Mouse (Mus musculus) cortical plate, adult 2 months (tissue): ENCODE measurements around the gene Best1. TPM values are rescaled to one million over a fixed set of nuclear protein-coding genes. Genes with fewer than 3 reads are reported as not detected.
A peak's percentile ranks its signal among the peaks of the same experiment; 100 is the strongest.

Experiments
- H3K27ac ChIP-seq: fragments of 200-500 bp; 2 replicates; pipeline ENCODE4 v1.5.1; 2012; ENCODE audit warnings: low read length, control low read depth, inconsistent platforms; ENCODE audit not compliant: insufficient read depth
- H3K4me1 ChIP-seq: fragments of 200-500 bp; 2 replicates; pipeline ENCODE4 v1.6.1; 2011; ENCODE audit warnings: low read length; ENCODE audit not compliant: control insufficient read depth, insufficient read depth
- H3K4me3 ChIP-seq: fragments of 200-500 bp; 2 replicates; pipeline ENCODE4 v1.5.1; 2011; ENCODE audit warnings: mild to moderate bottlenecking, low read length, control low read depth; ENCODE audit not compliant: insufficient read depth
- CTCF ChIP-seq: fragments of 200-500 bp; IDR thresholded peaks from 2 replicates; pipeline ENCODE4 v1.5.1; 2011; ENCODE audit warnings: mild to moderate bottlenecking, control low read depth, low read length; ENCODE audit not compliant: insufficient read depth; ENCODE audit errors: extremely low read depth
- POLR2A ChIP-seq: fragments of 200-500 bp; IDR thresholded peaks from 2 replicates; pipeline ENCODE4 v1.6.1; 2011; ENCODE audit warnings: mild to moderate bottlenecking, low read length, control low read depth; ENCODE audit not compliant: insufficient read depth; ENCODE audit errors: extremely low read depth
- polyA plus RNA-seq: library from polyadenylated mRNA; depleted of rRNA; stranded (reverse); fragments of >200 nt; gene quantifications from 2 replicates; pipeline ENCODE4 v1.2.3, GENCODE M21; 2012

Best1 gene
- polyA plus RNA-seq, 1 experiment, result 0.98 TPM

DNA sequence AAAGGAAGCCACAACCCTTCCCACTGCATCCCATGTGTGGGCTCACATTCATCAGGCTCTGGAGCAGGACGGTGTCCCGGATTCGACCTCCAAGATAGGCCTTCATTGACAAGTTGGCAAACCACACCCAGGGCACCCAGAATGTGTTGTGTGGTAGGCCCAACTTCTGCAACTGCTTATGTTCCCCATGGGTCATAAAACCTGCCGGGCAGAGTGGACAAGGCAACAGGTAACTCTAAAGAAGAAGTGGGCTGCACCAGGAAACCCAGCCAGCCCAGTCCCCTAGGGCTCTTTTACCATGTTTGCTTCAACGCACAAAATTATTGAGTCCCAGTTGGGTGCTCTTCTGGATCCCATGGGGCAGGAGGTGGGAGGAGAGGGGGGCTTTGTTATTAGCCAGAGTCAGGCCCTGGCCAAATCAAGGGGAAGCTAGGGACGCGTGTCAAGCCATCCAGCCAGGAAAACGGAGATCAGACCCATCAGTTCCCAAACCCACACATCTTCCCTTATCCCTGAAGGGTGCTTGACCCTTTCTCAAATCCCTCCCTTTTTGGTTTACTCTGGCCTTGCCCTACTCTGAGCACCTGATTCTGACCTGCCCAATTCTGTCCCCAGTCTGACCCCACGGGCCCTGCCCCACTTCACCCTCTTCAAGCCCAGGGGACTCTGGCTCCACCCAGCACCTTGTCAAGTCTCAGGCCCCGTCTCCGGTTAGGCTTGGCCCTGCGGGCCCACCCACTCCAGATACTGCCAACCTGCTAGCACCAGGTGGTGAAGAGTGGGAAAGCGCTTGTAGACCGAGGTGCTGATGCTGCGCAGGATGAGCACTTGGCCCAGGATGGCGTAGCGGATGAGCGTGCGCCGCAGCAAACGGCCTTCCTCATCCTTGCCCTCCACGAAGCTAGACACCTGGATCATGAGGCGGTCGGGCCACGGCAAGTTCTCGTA lies 9.1 kb downstream of the Best1 start:
- TF ChIP-seq CTCF (no peak), POLR2A (no peak)
- Histone ChIP-seq H3K27ac (no peak overlapping the region), H3K4me3 (0 out of 2 replicates have a peak overlapping the region, but pooled peaks have one; percentile 0), H3K4me1 (no peaks in the 10 kb centered on the region)

DNA sequence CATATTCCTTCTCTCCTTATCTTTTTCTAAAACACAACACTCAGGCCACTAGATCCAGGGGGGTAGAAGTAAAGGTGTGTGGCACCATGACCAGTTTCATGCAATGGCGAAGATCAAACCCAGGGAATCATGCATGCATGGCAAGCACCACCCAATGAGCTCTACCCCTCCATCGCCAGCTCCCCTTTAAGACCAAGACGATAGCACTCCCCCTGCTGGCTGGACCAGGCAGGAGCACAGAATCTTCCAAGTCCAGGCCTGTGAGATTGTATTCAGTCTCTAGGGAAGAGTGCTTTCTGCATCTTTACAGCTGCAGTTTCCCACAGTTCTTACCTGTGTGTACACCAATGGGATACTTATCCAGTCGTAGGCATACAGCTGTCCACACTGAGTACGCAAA lies 10.1 kb downstream of the Best1 start:
- Histone ChIP-seq H3K4me3 (no peak overlapping the region), H3K27ac (no peak overlapping the region), H3K4me1 (no peaks in the 10 kb centered on the region)
- TF ChIP-seq POLR2A (no peak), CTCF (peak; percentile 88)

DNA sequence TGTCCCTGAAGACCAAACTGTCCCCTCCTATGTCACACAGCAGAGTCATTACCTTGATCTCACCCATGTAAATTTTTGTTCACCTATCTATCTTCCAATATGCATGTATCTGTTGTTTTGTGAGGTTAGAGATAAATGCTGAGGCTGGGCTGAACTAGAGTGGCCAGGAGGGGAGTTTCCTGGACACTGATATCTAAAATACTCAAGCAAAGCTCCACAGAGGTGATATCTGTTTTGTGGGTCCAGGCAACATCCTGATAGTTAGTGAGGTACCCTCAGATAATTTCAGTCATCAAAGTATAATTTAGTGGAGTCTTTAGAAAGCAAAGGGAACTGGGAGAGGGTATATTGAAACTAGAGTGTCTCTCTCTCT lies 11.6 kb downstream of the Best1 start:
- TF ChIP-seq POLR2A (no peak), CTCF (no peak)
- H3K4me3 ChIP-seq, result no peak overlapping the region
- no peaks in the 10 kb centered on the region for H3K4me1 ChIP-seq
- no peak overlapping the region for H3K27ac ChIP-seq

DNA sequence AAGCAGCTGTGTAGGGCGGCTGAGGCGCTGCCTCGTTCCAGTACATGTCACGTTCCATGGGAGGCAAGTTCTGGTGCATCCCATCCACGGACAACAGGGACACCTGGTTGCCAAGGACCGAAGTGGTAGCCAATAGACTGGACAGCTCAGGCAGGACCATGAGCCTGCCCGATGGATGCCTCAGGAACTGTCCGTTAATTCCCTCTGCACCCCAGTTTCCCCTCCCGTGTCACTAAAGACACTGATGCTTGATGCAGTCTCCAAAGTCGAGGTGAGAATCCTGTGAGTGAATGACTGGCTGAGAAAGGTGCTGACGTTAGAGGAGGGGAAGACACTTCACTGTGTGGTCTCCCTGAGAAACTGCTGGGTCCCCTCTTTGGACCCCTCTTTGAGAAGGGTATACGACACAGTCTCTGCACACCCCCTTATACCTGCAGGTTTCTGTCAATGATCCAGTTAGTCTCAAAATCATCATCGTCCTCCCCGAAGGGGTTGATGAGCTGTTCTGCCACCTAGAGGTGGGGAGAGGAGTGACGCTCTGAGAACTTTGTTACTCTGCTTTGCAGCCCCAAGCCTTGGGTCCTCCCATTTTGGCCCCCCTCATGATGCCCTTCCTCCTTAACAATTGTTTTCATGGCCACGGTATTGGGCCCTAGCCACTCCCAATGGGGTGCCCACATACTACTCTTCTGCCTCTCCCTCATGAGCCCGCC lies 12.1 kb downstream of the Best1 start:
- no peak overlapping the region for H3K27ac ChIP-seq
- H3K4me3 ChIP-seq, result no peak overlapping the region
- peak; percentile 71 for TF ChIP-seq CTCF
- TF ChIP-seq POLR2A, result no peak
- peaks cover 2% of the 10 kb centered on the region for H3K4me1 ChIP-seq

DNA sequence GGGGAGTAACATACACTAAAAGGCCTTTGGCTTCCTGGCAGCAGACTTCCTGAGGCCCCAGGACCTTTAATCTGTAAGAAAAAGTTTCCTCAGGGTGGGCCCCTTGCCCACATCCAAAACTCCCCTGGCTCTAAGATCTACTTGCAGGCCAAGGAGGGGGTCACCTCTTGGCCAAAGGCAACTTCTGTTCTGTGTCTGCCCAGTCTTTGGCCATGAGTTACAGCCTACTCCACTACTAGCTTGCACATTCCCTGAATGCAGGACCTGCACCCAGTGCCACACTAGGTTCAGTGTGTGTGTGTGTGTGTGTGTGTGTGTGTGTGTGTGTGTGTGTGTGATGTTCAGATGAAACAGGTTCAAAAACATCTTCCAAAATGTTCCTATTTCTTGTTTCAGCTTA lies 13.8 kb downstream of the Best1 start:
- H3K4me1 ChIP-seq, result peaks cover 4% of the 10 kb centered on the region
- TF ChIP-seq POLR2A (no peak), CTCF (no peak)
- H3K27ac ChIP-seq, result no peak overlapping the region
- no peak overlapping the region for H3K4me3 ChIP-seq

DNA sequence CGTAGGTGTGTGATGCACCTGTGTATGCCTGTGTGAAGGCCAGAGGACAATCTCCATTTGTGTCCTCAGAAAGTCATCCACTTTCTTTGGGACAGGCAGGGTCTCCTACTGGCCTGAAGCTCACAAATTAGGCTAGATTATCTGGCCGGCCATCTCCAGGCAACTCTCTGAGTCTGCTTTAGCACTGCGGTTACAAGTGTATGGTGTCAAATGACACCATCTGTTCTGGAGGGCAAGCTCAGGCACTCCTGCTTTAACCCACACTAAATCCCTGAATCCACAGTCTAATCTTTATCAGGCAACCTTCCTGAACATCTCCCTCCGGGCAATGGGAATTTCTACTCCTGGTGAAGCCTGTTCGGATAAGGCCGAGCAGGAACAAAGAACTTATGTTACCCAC lies 14.2 kb downstream of the Best1 start:
- Histone ChIP-seq H3K4me3 (no peak overlapping the region), H3K27ac (no peak overlapping the region), H3K4me1 (peaks cover 4% of the 10 kb centered on the region)
- no peak for TF ChIP-seq POLR2A
- no peak for TF ChIP-seq CTCF

GRCm38 (mm10) chr19:9985900-9986421 lies 15.5 kb downstream of the Best1 start:
- H3K4me3 ChIP-seq, result no peak overlapping the region

DNA sequence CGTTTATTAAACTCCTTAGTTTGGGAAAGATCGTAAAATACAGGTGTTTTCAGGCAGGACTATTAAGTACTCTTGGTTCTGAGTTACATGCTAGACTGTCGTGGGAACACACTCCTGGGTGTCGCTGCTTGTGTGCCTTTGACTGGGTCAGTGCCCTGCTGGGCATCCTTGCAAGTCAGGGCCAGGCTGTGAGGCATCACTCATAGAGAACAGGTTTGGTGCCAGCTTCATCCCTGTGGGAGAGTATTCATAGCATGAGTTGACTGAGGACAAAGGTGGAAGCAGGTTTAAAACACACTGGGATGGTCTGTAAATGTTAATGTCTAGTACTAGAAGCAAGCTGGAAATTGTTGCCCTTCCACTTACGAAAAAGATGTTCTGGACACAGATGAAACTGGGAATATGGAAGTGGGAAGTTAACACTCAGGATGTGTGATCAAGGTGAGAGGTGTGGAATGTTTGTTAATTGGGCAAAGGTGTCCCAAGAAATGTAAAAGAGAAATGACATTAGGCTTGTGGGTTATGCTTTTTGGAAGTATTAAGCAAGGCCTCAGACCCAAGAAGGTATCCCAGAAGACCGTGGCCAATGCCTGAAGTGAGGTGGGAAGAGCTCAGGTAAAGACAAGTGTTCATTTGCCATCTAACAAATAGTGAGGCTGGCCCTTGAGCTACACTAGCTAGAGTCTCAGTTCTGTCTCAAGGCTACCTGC lies 16.1 kb downstream of the Best1 start:
- Histone ChIP-seq H3K4me3 (peak overlapping the region; percentile 92; the same call in 1 of the 2 replicates), H3K4me1 (peaks cover 6% of the 10 kb centered on the region), H3K27ac (no peak overlapping the region)
- TF ChIP-seq CTCF (no peak), POLR2A (peak; percentile 28; the same call in 1 of the 2 replicates)

More at GRCm38 (mm10) chr19:9985900-9986421, 15.5 kb downstream of the Best1 start:
- no peak for TF ChIP-seq CTCF
- TF ChIP-seq POLR2A, result no peak
- no peak overlapping the region for H3K27ac ChIP-seq
- H3K4me1 ChIP-seq, result peaks cover 6% of the 10 kb centered on the region
